Mouse (Mus musculus): ENCODE measurements at regions not wholly inside any gene's neighbourhood (a gene's known extent, or its start where the extent isn't known, plus 50 kb on each side); places are given as distances from the start of the nearest gene placed in this dataset.

DNA sequence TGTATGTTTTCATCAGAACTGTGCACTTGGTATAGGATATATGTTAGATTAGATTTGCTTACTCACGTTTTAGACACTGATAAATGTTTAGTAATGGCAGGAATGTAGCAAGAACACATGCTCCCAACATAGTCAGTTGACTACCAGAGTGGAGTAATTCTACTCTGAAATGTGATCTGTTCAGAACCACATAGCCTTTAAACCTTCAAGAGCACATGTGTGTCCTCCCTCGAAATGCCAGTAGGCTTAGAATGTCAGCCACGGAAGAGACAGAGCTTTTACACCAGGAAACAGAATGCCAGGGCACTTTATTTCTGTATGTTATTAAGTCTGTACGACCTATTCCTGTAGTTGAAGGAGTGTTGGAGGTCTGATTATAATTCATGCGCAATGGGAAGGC lies 51.3 kb upstream of the Cd28 start:
- 63% methylated on average over 5 of the region's 5 CpGs for WGBS
- no peak for ATAC-seq (ENCODE audit: extremely low read depth, insufficient number of reproducible peaks, low FRiP score, low TSS enrichment)
- Histone ChIP-seq H3K36me3 (no peaks in the 10 kb centered on the region), H3K4me1 (peaks cover 20% of the 10 kb centered on the region), H3K9me3 (no peaks in the 10 kb centered on the region), H3K9ac (no peak overlapping the region), H3K4me2 (no peak overlapping the region), H3K27me3 (replicated peaks) (no peaks in the 10 kb centered on the region), H3K27ac (replicated peaks) (no peak overlapping the region), H3K4me3 (no peak overlapping the region)

DNA sequence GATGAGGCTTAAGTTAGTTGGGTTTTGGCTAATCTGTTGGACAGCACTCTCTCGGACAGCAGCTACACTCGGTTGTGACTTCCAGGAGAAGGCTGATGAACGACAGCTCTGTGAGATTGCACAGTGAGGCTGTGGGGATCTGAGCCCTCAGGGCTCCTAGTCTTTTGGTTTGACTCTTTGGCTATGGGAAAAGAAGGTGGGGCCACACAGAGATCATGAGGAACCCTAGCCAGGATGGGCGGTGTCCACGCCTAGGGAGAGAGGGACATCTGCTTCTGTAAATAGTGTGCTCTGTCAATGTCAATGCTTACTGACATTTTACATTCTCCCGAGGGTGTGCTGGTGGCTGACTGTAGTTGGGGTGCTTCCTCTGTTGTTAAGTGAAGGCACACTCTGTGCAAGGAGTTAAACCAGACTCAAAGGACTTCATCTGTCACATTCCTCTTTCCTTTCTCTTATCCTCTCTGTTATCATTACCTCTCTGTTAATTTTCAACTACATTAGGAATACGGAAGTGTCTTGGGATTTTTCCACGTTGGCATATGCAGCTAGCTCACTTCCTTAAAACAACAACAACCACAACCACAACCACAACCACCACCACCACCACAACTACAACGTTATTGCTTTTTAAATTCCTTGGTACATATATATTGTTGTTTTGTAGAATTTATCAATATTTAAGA lies 54.2 kb upstream of the Cd28 start:
- Histone ChIP-seq H3K4me3 (no peak overlapping the region), H3K4me1 (peaks cover 31% of the 10 kb centered on the region), H3K27ac (replicated peaks) (peak overlapping the region; percentile 38; the same call in 1 of the 2 replicates), H3K4me2 (no peak overlapping the region), H3K27me3 (replicated peaks) (no peaks in the 10 kb centered on the region), H3K36me3 (no peaks in the 10 kb centered on the region), H3K9me3 (no peaks in the 10 kb centered on the region), H3K9ac (no peak overlapping the region)
- WGBS = 18% methylated on average over 9 of the region's 9 CpGs
- ATAC-seq (ENCODE audit: extremely low read depth, insufficient number of reproducible peaks, low FRiP score, low TSS enrichment) = no peak

DNA sequence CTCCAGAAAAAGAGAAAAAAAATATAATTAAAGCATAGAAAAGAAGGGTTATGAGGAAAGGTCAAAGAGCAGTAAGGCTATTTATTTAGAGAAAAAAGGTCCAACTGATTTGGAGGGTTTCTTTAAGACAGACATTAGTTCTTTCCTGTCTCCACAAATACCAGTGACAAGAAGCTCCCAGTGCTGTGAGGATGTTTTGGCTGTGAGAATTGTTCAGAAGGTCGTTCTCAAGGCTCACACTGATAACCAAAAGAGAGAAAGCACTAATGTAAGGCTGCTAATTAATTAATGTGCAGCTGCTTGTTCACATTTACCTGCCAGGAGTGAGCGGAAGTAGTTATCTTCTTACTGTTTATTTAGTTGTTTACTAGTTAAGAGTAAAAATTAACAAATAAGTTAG lies 54.7 kb upstream of the Cd28 start:
- WGBS = 40% methylated on average over 2 of the region's 2 CpGs
- Histone ChIP-seq H3K4me2 (no peak overlapping the region), H3K27ac (replicated peaks) (peak overlapping the region; percentile 38; the same call in 1 of the 2 replicates)

DNA sequence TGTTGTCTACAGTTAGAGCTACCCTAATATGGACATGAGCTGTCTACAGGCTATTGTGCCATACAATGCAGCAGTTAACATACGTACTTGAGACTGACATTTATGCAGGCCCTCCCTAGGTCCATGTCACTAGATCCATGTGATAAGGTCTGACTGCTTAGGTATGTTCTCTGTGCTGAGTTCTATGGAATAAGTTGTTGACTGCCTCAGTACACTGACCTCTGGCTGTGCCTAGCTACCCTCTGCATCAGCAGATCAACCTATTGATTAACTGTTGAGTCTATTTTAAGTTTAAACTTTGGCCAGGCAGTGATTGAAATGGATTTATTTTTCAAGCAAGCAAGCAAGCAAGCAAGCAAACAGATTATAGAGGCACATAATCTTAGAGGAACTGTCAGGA lies 57.0 kb upstream of the Cd28 start:
- no peak overlapping the region for H3K4me2 ChIP-seq
- no peaks in the 10 kb centered on the region for H3K9me3 ChIP-seq
- no peak for ATAC-seq (ENCODE audit: extremely low read depth, insufficient number of reproducible peaks, low FRiP score, low TSS enrichment)
- 69% methylated on average over 1 of the region's 1 CpGs for WGBS
- peaks cover 59% of the 10 kb centered on the region for H3K4me1 ChIP-seq
- H3K4me3 ChIP-seq = no peak overlapping the region
- no peaks in the 10 kb centered on the region for H3K27me3 ChIP-seq (replicated peaks)
- H3K36me3 ChIP-seq = no peaks in the 10 kb centered on the region
- H3K9ac ChIP-seq = no peak overlapping the region
- H3K27ac ChIP-seq (replicated peaks) = no peak overlapping the region

More for the DNA sequence above, 54.7 kb upstream of the Cd28 start:
- Histone ChIP-seq H3K4me3 (no peak overlapping the region), H3K9ac (no peak overlapping the region), H3K9me3 (no peaks in the 10 kb centered on the region), H3K36me3 (no peaks in the 10 kb centered on the region), H3K27me3 (replicated peaks) (no peaks in the 10 kb centered on the region), H3K4me1 (peaks cover 37% of the 10 kb centered on the region)
- no peak for ATAC-seq (ENCODE audit: extremely low read depth, insufficient number of reproducible peaks, low FRiP score, low TSS enrichment)

DNA sequence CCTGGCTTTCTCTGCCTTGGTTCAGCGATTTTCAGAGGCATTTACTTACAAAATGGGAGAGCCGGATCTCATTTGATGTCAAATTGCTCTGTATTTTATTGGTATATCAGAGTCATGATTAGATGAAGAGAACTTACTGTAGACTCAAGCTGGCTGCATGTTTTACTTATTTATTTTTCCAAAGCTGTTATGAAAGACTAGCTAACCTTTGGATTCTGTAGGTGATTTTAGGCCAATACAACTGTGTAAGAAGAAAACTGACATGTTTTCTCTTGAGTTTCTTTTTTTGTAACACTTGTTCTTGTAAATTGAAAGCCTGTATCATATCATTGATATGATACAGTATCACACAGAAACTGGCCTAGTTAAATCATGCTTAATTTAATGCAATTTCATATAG lies 57.6 kb upstream of the Cd28 start:
- H3K9me3 ChIP-seq = 0 out of 2 replicates have a peak, but pooled peaks cover 4% of the 10 kb centered on the region
- H3K4me3 ChIP-seq = no peak overlapping the region
- H3K36me3 ChIP-seq = no peaks in the 10 kb centered on the region
- H3K4me2 ChIP-seq = no peak overlapping the region
- no peak for ATAC-seq (ENCODE audit: extremely low read depth, insufficient number of reproducible peaks, low FRiP score, low TSS enrichment)
- 62% methylated on average over 2 of the region's 2 CpGs for WGBS
- H3K27me3 ChIP-seq (replicated peaks) = no peaks in the 10 kb centered on the region
- peak overlapping the region; percentile 8; the same call in 1 of the 2 replicates for H3K27ac ChIP-seq (replicated peaks)
- H3K4me1 ChIP-seq = peaks cover 63% of the 10 kb centered on the region
- no peak overlapping the region for H3K9ac ChIP-seq

DNA sequence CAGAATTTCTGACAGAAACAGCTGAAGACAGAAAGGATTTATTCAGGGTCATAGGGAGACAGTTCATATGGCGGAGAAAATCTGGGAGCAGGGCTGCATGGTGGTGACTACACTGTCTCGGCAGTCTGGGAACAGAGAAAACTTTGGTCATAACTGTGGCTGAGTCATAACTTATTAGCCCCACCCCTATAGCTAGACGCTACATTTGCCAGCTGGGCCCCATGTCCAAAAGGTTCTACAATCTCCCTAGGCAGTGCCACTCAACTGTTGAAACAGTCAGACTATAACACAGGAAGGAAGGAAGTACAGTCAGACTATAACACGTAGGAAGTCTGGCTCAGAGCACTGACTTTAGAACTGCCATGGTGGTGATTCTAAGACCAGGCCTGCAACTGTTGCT lies 58.2 kb upstream of the Cd28 start:
- WGBS = 69% methylated on average over 4 of the region's 4 CpGs
- Histone ChIP-seq H3K4me1 (peaks cover 66% of the 10 kb centered on the region), H3K27ac (replicated peaks) (peak overlapping the region; percentile 8; the same call in 1 of the 2 replicates), H3K36me3 (no peaks in the 10 kb centered on the region), H3K4me3 (no peak overlapping the region), H3K4me2 (no peak overlapping the region), H3K9ac (no peak overlapping the region), H3K9me3 (0 out of 2 replicates have a peak, but pooled peaks cover 5% of the 10 kb centered on the region), H3K27me3 (replicated peaks) (no peaks in the 10 kb centered on the region)
- no peak for ATAC-seq (ENCODE audit: extremely low read depth, insufficient number of reproducible peaks, low FRiP score, low TSS enrichment)

DNA sequence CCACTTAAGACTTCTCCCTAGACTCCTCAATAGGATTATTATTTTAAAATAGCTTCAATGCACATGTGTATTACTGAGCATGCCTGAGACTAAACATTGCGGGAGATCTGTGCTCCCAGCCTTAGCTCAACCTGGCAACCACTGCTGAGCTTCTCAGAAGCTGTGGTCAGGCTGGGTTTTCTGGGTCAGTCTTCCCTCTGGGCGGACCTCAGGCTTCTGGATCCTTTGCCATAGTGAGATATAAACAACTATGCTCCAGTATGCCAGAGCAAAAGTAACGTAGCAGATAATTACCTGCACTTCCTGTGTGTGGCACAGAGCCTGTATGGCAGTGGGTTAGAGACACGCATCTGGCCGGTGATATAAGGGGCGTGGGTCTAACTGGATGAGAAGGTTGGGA lies 59.1 kb upstream of the Cd28 start:
- ATAC-seq (ENCODE audit: extremely low read depth, insufficient number of reproducible peaks, low FRiP score, low TSS enrichment) = no peak
- no peak overlapping the region for H3K4me2 ChIP-seq
- H3K4me3 ChIP-seq = no peak overlapping the region
- no peaks in the 10 kb centered on the region for H3K27me3 ChIP-seq (replicated peaks)
- peak overlapping the region; percentile 12; the same call in 1 of the 2 replicates for H3K27ac ChIP-seq (replicated peaks)
- H3K36me3 ChIP-seq = no peaks in the 10 kb centered on the region
- no peak overlapping the region for H3K9ac ChIP-seq
- H3K4me1 ChIP-seq = peaks cover 72% of the 10 kb centered on the region
- 0 out of 2 replicates have a peak, but pooled peaks cover 5% of the 10 kb centered on the region for H3K9me3 ChIP-seq
- 64% methylated on average over 6 of the region's 6 CpGs for WGBS

DNA sequence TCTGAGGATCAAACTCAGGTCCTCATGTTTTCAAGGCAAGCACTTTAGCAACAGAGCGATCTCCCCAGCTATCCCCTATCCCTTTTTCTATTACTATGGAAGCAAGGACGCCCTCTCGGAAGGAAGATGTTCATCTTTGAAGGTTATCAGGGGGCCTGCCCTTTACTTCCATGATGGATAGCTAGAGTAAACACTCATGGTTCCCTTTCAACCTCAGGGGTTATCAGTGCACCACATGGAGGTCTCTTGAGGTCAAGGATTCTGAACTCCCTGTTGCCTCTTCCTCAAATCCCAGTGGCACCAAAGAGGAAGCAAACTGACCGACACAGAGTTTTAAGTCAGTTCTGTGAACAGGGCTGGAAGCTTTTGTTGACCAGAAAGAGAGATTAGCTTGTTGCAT lies 59.6 kb upstream of the Cd28 start:
- H3K4me2 ChIP-seq = no peak overlapping the region
- 0 out of 2 replicates have a peak, but pooled peaks cover 5% of the 10 kb centered on the region for H3K9me3 ChIP-seq
- H3K36me3 ChIP-seq = no peaks in the 10 kb centered on the region
- H3K4me3 ChIP-seq = no peak overlapping the region
- peaks cover 68% of the 10 kb centered on the region for H3K4me1 ChIP-seq
- no peak overlapping the region for H3K9ac ChIP-seq
- ATAC-seq (ENCODE audit: extremely low read depth, insufficient number of reproducible peaks, low FRiP score, low TSS enrichment) = no peak
- no peaks in the 10 kb centered on the region for H3K27me3 ChIP-seq (replicated peaks)
- H3K27ac ChIP-seq (replicated peaks) = no peak overlapping the region; the same call in 1 of the 2 replicates
- whole genome bisulfite sequencing = 43% methylated on average over 4 of the region's 4 CpGs

DNA sequence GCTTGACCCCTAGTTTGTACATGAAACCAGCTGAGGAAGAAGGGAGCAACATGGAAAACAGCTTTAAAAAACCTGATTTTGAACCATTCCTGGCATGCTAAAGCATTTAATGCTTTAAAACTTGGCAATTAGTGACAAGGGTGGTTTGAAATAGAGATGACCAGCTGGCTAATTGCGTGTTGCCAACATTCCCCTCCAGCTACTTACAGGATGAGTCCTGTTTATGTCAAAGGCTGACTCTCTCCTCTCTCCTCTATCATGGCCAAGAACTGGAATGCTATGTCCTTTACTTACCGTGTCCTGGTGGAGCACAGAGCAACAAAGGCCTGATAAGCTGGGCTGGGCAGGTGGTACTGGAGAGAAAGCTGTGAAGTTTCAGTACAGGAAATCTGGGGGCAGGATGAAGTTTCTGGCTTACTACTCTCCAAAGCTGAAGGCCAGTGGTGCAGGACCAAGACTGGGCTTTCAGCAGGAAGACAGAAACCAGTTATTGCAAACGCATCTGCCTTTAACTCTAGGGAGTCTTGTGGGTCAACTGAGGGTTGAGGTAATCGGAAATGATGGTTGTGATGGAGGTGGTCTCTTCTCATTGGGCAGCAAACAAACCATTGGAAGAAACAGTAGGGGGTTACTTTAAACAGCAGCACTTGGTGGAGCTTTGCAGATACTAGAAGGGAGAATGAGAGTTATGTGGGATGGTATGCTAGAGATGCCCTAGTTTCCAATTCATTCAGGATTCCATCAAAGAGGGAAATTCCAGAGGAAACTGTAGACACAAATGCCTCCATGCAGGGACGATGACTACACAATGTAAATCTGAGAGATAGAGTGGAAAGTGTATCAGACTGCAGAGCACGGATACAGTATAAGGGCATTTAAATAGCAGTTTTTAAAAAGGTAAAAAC lies 60.7 kb upstream of the Cd28 start:
- no peak overlapping the region for H3K4me3 ChIP-seq
- H3K27ac ChIP-seq (replicated peaks) = peak overlapping the region; percentile 58
- no peak overlapping the region for H3K4me2 ChIP-seq
- H3K4me1 ChIP-seq = peaks cover 68% of the 10 kb centered on the region
- 0 out of 2 replicates have a peak, but pooled peaks cover 5% of the 10 kb centered on the region for H3K9me3 ChIP-seq
- ATAC-seq (ENCODE audit: extremely low read depth, insufficient number of reproducible peaks, low FRiP score, low TSS enrichment) = no peak
- no peaks in the 10 kb centered on the region for H3K36me3 ChIP-seq
- H3K27me3 ChIP-seq (replicated peaks) = no peaks in the 10 kb centered on the region
- no peak overlapping the region for H3K9ac ChIP-seq
- 40% methylated on average over 6 of the region's 6 CpGs for WGBS

DNA sequence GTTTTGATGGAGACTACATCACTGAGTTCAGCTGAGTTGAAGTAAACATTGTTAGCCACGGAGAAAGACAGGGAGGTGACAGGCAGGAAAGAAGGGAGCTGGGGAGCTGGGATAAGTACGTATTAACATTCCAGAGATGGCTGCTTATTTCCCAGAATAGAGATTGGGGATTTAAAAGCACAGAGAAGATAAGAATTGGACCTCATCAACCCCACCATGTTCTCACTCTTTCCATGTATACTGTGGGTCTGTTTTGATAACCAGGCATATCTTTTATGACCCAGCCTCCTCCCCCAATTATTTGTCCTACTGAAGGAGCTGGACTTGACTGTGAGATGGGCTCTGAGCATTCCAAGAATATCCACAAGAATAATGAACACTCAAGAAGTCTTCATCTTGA lies 61.4 kb upstream of the Cd28 start:
- Histone ChIP-seq H3K4me3 (no peak overlapping the region), H3K27ac (replicated peaks) (peak overlapping the region; percentile 58), H3K27me3 (replicated peaks) (no peaks in the 10 kb centered on the region), H3K4me1 (peaks cover 75% of the 10 kb centered on the region), H3K9ac (no peak overlapping the region), H3K4me2 (no peak overlapping the region), H3K9me3 (0 out of 2 replicates have a peak, but pooled peaks cover 5% of the 10 kb centered on the region), H3K36me3 (no peaks in the 10 kb centered on the region)
- 15% methylated on average over 2 of the region's 2 CpGs for WGBS
- ATAC-seq (ENCODE audit: extremely low read depth, insufficient number of reproducible peaks, low FRiP score, low TSS enrichment) = 0 out of 2 replicates have a peak, but pooled peaks have one; percentile 37

DNA sequence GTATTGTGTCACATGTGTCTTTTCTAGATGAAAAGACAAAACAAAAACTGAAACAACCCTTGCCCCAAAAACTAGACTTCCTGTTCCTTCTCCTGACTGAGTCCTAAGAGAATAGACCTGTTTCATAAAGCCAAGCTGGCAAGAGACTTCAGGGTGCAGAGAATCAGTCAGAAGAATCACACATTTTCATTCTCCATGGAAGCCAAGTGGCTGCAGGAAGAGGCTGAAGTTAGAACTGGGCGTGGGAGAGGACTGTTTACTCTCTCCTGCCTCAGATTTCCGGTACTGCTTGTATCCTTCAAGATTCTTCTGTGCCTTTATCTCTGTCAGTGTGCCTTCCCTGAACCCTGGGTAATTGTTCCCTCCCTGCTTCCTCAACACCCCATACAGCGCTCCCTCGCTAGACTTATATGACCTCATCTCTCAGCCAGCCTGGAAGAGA lies 64.0 kb upstream of the Cd28 start:
- Histone ChIP-seq H3K27ac (replicated peaks) (peak overlapping the region; percentile 75), H3K4me1 (peaks cover 73% of the 10 kb centered on the region), H3K36me3 (no peaks in the 10 kb centered on the region), H3K4me2 (no peak overlapping the region), H3K9me3 (0 out of 2 replicates have a peak, but pooled peaks cover 5% of the 10 kb centered on the region), H3K9ac (no peak overlapping the region), H3K27me3 (replicated peaks) (no peaks in the 10 kb centered on the region), H3K4me3 (no peak overlapping the region)
- WGBS = 32% methylated on average over 4 of the region's 4 CpGs
- peak; percentile 62; the same call in 1 of the 2 replicates for ATAC-seq (ENCODE audit: extremely low read depth, insufficient number of reproducible peaks, low FRiP score, low TSS enrichment)
